Mouse (Mus musculus) limb, embryonic 15.5 days (tissue): ENCODE measurements at regions not wholly inside any gene's neighbourhood (a gene's known extent, or its start where the extent isn't known, plus 50 kb on each side); places are given as distances from the start of the nearest gene placed in this dataset.
"Not testable (repeated sequence)": the region's sequence is repeated elsewhere in the genome, so short reads cannot be mapped to it uniquely, and the experiment has no call there.

Experiments used
- ATAC-seq: fragments of 200-750 bp; cut with Nextera tagmentation; 2 replicates; pipeline ENCODE4 v1.8.0; 2017; ENCODE audit warnings: low read depth, moderate TSS enrichment; ENCODE audit not compliant: insufficient number of reproducible peaks, low FRiP score, low TSS enrichment
- H3K27ac ChIP-seq: fragments of 300-500 bp; sonication (generic); 2 replicates; pipeline ENCODE4 v1.5.1; 2015; ENCODE audit warnings: moderate library complexity, mild to moderate bottlenecking, inconsistent platforms
- H3K27me3 ChIP-seq: fragments of 300-500 bp; sonication (generic); 2 replicates; pipeline ENCODE4 v1.6.1; 2015; ENCODE audit warnings: inconsistent platforms
- H3K36me3 ChIP-seq: fragments of 300-500 bp; sonication (generic); 2 replicates; pipeline ENCODE4 v1.6.1; 2015; ENCODE audit warnings: inconsistent platforms
- H3K4me1 ChIP-seq: fragments of 300-500 bp; sonication (generic); 2 replicates; pipeline ENCODE4 v1.6.1; 2015; ENCODE audit warnings: inconsistent platforms
- H3K4me2 ChIP-seq: fragments of 300-500 bp; sonication (generic); 2 replicates; pipeline ENCODE4 v1.6.1; 2015; ENCODE audit warnings: mild to moderate bottlenecking, inconsistent platforms
- H3K4me3 ChIP-seq: fragments of 300-500 bp; sonication (generic); 2 replicates; pipeline ENCODE4 v1.5.1; 2015; ENCODE audit warnings: mild to moderate bottlenecking, inconsistent platforms
- H3K9ac ChIP-seq: fragments of 300-500 bp; sonication (generic); 2 replicates; pipeline ENCODE4 v1.6.1; 2015; ENCODE audit warnings: inconsistent platforms
- H3K9me3 ChIP-seq: fragments of 300-500 bp; sonication (generic); 2 replicates; pipeline ENCODE4 v1.6.1; 2016; ENCODE audit warnings: inconsistent platforms
- WGBS: fragments of 180-500 bp; shearing (Covaris S2); methylation state at CpG from one replicate; pipeline ENCODE4 v1.1.7; 2015; 5-methylcytosine and 5-hydroxymethylcytosine counted together

DNA sequence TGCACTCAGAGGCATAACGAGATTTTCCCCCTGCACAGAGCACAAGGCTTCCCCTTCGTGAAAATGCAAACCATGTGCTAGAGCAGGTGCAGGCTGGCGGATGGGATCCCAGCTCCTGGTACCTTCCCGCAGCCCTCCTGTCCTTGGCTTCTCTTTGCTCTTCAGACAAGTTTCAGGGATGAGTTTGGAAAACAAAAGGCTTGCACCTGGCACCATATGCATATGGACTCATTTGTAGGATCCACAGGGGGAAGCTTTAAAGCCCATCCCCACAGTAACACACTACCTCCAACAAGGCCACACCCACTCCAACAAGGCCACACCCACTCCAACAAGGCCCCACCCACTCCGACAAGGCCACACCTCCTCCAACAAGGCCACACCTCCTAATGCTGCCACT, 663.9 kb upstream of the Gm19410 start:
- Histone ChIP-seq H3K27me3 (no peaks in the 10 kb centered on the region), H3K4me3 (no peak overlapping the region), H3K27ac (no peak overlapping the region), H3K9ac (no peak overlapping the region), H3K4me1 (no peaks in the 10 kb centered on the region), H3K36me3 (no peaks in the 10 kb centered on the region), H3K9me3 (no peaks in the 10 kb centered on the region), H3K4me2 (no peak overlapping the region)
- no peak for ATAC-seq
- 58% methylated on average over 5 of the region's 5 CpGs for WGBS

DNA sequence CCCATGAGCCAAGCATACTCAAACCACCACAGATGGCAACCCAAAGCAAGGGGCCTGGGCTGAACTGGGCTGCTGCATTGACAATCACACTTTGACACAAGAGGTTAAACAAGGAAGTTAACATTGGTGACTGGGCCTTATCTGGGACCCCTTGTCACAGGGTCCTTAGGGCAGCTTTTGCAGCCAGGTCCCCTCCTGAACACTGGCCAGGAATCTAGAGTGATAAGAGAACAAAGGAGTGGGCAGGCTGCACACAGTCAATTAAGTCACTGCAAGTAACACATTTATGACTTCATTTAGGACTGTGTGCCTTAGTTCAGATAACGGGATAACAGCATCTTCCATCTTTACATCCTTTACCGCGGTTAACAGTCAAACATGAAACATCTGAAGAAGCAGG, 663.5 kb upstream of the Gm19410 start:
- not testable (repeated sequence) for ATAC-seq
- WGBS, result 62% methylated on average over 3 of the region's 3 CpGs

DNA sequence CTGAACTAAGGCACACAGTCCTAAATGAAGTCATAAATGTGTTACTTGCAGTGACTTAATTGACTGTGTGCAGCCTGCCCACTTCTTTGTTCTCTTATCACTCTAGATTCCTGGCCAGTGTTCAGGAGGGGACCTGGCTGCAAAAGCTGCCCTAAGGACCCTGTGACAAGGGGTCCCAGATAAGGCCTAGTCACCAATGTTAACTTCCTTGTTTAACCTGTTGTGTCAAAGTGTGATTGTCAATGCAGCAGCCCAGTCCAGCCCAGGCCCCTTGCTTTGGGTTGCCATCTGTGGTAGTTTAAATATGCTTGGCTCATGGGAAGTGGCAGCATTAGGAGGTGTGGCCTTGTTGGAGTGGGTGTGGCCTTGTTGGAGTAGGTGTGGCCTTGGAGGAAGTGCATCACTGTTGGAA, 661.1 kb upstream of the Gm19410 start:
- H3K27me3 ChIP-seq, H3K4me2 ChIP-seq, H3K4me1 ChIP-seq, H3K36me3 ChIP-seq, H3K27ac ChIP-seq, ATAC-seq, H3K9me3 ChIP-seq, H3K9ac ChIP-seq, H3K4me3 ChIP-seq: not testable (repeated sequence)

More for the DNA sequence above, 663.5 kb upstream of the Gm19410 start:
- not testable (repeated sequence) for H3K36me3 ChIP-seq, H3K4me2 ChIP-seq, H3K9ac ChIP-seq, H3K9me3 ChIP-seq, H3K27ac ChIP-seq, H3K27me3 ChIP-seq, H3K4me3 ChIP-seq, H3K4me1 ChIP-seq

DNA sequence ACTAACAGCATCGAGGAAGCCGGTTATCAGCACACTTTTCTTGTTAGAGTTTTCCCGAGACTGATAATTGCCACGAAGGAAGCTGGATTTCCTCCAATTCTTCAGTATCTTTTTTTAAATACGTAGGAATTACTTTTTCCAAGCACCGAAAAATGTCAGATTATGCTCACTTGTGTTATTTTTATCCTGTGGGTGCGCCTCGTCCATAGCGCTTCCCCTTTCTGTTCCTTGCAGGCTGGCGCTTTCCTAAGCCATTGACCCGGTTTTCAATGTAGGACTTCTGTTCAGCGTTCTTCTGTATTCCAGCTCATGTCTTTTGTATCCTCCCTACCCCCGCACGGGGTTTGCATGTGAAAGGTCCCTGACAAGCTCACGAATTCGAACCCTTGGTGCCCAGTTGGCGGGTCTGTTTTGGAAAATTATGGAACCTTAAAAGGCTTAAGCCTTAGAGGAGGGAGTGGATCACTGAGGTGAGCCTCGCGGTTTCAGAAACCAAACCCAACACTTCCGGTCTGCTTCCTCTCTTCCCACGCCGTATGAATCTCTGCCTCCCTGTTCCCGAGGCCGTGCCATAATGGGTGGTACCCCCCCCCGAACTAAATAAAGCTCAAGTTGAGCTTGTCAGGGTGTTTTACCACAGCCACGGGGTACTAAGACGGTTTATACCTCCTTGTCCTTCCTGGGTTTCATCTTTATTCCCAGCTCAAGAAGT, 655.9 kb upstream of the Gm19410 start:
- Histone ChIP-seq H3K9ac (no peak overlapping the region), H3K27me3 (no peaks in the 10 kb centered on the region), H3K4me2 (no peak overlapping the region), H3K36me3 (no peaks in the 10 kb centered on the region), H3K9me3 (no peaks in the 10 kb centered on the region), H3K27ac (no peak overlapping the region), H3K4me3 (no peak overlapping the region), H3K4me1 (no peaks in the 10 kb centered on the region)
- 78% methylated on average over 27 of the region's 27 CpGs for WGBS
- no peak for ATAC-seq

DNA sequence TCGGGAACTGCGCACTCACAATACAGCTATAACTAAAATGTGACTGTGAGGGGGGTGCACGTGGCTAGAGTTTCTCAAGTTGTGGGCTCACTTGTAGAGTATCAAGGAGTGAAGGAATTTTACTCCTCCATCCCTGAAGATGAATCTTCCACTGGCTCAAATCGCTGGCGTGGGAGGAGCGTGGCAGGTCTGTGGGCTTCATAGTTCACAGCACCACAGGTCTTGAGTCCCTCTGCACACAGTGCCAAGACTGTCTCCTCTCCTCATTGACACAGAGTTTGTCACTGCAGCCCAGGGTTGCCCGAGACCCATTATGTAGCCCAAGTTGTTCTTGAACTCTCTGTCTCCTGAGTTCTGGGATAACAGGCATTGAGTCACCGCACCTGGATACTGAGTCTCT, 655.3 kb upstream of the Gm19410 start:
- 94% methylated on average over 8 of the region's 8 CpGs for WGBS
- no peak overlapping the region for H3K9ac ChIP-seq
- no peaks in the 10 kb centered on the region for H3K9me3 ChIP-seq
- no peak for ATAC-seq
- no peak overlapping the region for H3K4me2 ChIP-seq
- H3K4me1 ChIP-seq, result no peaks in the 10 kb centered on the region
- H3K4me3 ChIP-seq, result no peak overlapping the region
- no peaks in the 10 kb centered on the region for H3K36me3 ChIP-seq
- H3K27me3 ChIP-seq, result no peaks in the 10 kb centered on the region
- H3K27ac ChIP-seq, result no peak overlapping the region

DNA sequence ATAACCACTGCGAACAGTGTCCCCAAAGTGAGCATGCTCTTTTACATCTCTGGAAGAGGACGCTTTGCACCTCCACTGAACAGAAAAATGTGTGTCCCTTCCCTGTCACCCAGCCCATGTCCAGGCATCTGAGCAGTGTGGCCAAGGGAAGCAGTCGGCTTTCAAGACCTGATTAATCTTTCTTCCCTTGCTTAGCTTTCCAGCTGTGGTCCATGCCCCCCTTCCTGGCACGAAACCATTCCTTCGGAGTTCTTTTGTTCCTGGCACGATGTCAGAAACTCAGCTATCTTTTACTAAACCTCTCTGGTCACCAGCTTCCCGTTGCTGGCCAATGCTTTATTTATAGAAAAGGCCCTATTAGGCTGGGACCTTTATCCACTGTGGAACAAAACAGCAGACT, 654.5 kb upstream of the Gm19410 start:
- H3K36me3 ChIP-seq, result no peaks in the 10 kb centered on the region
- ATAC-seq, result no peak
- H3K9me3 ChIP-seq, result no peaks in the 10 kb centered on the region
- 56% methylated on average over 7 of the region's 7 CpGs for WGBS
- H3K27me3 ChIP-seq, result no peaks in the 10 kb centered on the region
- H3K4me2 ChIP-seq, result no peak overlapping the region
- no peak overlapping the region for H3K27ac ChIP-seq
- H3K4me3 ChIP-seq, result no peak overlapping the region
- no peak overlapping the region for H3K9ac ChIP-seq
- H3K4me1 ChIP-seq, result no peaks in the 10 kb centered on the region

DNA sequence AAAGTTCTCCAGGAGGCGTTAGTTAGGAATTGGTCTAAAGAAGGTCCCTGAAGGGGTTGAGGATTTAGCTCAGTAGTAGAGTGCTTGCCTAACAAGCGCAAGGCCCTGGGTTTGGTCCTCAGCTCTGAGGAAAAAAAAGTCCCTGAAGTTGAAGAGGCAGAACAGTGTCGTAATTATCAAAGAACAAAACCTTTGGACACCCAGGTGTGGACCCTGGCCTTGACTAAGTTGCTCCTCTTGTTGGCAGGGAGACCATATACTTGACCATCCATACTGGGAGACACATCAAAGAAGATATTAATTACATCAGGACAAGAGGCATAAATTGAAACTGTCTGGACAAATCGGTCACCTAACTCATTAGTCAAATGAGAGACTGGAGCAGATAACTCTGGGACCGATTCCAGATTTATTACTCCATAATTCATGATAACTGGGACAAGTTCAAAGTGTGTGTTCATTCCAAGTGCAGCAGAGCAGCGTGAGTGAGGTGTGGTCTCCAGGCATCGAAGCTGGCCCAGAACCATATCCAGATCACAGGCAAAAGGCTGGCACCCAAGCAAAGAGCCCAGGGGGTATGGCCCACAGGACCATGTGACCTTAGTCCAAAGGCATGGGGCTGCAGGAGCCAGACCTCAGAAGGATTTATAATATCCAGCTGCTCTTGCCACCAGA, 652.9 kb upstream of the Gm19410 start:
- H3K9ac ChIP-seq, result no peak overlapping the region
- no peak overlapping the region for H3K4me2 ChIP-seq
- no peak overlapping the region for H3K4me3 ChIP-seq
- H3K9me3 ChIP-seq, result no peaks in the 10 kb centered on the region
- no peaks in the 10 kb centered on the region for H3K27me3 ChIP-seq
- no peaks in the 10 kb centered on the region for H3K4me1 ChIP-seq
- H3K27ac ChIP-seq, result no peak overlapping the region
- WGBS, result 52% methylated on average over 7 of the region's 7 CpGs
- ATAC-seq, result no peak
- no peaks in the 10 kb centered on the region for H3K36me3 ChIP-seq

DNA sequence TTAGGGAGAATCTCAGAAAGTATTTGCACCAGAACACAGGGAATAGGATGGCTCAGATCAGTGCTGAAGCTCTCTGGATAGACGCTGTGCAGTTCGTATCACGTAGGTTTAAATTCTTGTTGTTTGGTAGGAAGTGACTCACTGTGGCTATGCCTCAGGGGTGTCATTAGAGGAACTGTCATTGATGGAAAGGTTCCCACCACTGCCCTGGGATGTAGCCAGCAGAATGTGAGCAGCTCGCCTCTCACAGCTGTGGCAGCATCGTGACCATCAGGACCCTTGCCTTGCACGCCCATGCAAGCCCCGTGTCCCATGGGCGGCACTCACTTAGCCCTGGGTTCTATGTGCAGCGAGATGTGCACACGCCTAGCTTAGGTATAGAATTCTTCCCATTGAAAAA, 651.6 kb upstream of the Gm19410 start:
- H3K27me3 ChIP-seq, result no peaks in the 10 kb centered on the region
- WGBS, result 59% methylated on average over 10 of the region's 10 CpGs
- no peaks in the 10 kb centered on the region for H3K4me1 ChIP-seq
- no peak overlapping the region for H3K4me2 ChIP-seq
- no peaks in the 10 kb centered on the region for H3K36me3 ChIP-seq
- no peak for ATAC-seq
- H3K9ac ChIP-seq, result no peak overlapping the region
- no peaks in the 10 kb centered on the region for H3K9me3 ChIP-seq
- H3K4me3 ChIP-seq, result no peak overlapping the region
- no peak overlapping the region for H3K27ac ChIP-seq

DNA sequence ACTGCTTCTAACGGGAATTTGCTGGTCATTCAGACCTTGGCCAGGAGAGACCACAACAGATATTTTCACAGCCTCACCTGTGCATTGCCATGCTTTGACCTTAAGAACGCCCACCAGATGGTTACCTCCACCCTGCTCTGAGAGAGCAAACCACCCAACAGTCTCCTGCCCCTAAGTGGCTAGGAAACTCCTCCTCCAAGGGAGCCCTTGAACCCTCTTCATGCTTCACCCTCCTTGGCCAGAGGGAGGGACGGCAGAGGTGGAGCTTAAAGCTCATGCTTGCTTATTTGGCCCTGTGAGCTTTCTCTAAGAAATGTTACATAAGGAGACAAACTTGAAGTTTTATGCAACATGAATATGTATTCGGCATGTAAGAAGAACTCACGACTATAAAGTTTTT, 645.0 kb upstream of the Gm19410 start:
- H3K9me3 ChIP-seq, result no peaks in the 10 kb centered on the region
- no peaks in the 10 kb centered on the region for H3K27me3 ChIP-seq
- no peak overlapping the region for H3K9ac ChIP-seq
- no peak overlapping the region for H3K4me3 ChIP-seq
- no peak overlapping the region for H3K27ac ChIP-seq
- no peaks in the 10 kb centered on the region for H3K36me3 ChIP-seq
- no peak for ATAC-seq
- H3K4me1 ChIP-seq, result no peaks in the 10 kb centered on the region
- 70% methylated on average over 5 of the region's 5 CpGs for WGBS
- no peak overlapping the region for H3K4me2 ChIP-seq

DNA sequence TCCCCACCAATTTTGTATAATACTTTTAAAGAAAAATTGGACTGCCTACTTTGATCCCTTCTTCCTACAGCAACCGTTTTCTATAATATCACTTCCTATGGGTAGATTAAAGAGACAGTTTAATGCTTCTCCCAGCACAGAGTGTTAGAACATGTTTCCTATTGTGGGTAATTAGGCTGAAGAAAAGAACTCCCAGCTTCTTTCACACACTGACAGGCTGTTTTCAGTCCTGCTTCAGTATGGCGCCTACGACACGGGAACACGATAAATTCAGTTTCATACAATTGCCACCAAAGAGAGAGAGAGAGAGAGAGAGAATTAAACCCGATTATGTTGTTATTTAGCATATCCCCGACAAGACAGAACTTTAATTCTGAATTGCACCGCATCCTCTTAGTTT, 644.5 kb upstream of the Gm19410 start:
- Histone ChIP-seq H3K4me1 (no peaks in the 10 kb centered on the region), H3K9ac (no peak overlapping the region), H3K27ac (no peak overlapping the region), H3K4me2 (no peak overlapping the region), H3K9me3 (no peaks in the 10 kb centered on the region), H3K27me3 (no peaks in the 10 kb centered on the region), H3K4me3 (no peak overlapping the region), H3K36me3 (no peaks in the 10 kb centered on the region)
- WGBS, result 86% methylated on average over 8 of the region's 8 CpGs
- no peak for ATAC-seq

DNA sequence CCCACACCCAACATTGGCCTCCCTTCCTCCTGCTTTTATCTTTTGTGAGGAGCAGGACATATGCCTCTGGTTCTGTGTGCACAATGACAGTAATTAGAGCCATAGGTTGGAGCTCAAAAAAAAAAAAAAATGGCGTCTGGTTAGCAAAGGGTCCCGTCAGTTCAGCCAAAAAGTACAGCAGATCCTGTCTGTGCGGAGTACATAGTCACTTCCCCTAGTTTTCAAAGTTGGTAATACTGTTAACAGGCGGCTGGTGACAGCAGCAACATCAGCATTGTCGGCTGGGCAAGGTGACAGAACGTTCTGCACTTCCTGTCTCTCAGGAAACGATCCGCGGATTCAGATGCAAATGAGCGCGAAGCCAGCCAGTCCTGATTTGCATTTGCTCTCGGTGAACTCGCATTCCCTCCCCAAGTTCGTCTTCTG, 642.4 kb upstream of the Gm19410 start:
- no peak for ATAC-seq
- H3K36me3 ChIP-seq, result no peaks in the 10 kb centered on the region
- no peaks in the 10 kb centered on the region for H3K27me3 ChIP-seq
- no peaks in the 10 kb centered on the region for H3K9me3 ChIP-seq
- no peak overlapping the region for H3K9ac ChIP-seq
- 5% methylated on average over 14 of the region's 14 CpGs for WGBS
- H3K4me1 ChIP-seq, result no peaks in the 10 kb centered on the region
- H3K27ac ChIP-seq, result no peak overlapping the region
- H3K4me3 ChIP-seq, result peak overlapping the region; percentile 23; the same call in 1 of the 2 replicates
- H3K4me2 ChIP-seq, result peak overlapping the region; percentile 38

DNA sequence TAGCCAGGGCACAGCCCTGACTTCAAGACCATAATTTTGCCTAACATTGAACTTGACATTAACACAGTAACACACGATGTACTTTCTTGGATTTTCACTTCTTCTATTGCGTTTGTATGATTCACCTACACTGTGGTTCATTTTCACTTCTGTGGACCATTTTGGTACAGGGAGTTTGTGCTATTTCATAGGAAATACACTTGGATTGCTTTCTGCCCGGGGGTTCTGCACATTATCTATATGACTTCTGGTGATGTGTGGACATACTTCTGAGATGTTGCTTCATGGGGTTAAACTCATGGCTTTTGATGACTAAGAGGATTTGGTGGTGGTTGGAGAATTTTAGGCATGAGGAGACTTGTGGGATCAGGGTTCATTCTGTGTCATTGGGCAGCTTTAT, 640.4 kb upstream of the Gm19410 start:
- peaks cover 2% of the 10 kb centered on the region; the same call in 1 of the 2 replicates for H3K4me1 ChIP-seq
- H3K36me3 ChIP-seq, result no peaks in the 10 kb centered on the region
- H3K4me2 ChIP-seq, result no peak overlapping the region
- H3K4me3 ChIP-seq, result no peak overlapping the region
- no peak overlapping the region for H3K9ac ChIP-seq
- WGBS, result 87% methylated on average over 3 of the region's 3 CpGs
- no peak for ATAC-seq
- no peaks in the 10 kb centered on the region for H3K27me3 ChIP-seq
- H3K27ac ChIP-seq, result no peak overlapping the region
- no peaks in the 10 kb centered on the region for H3K9me3 ChIP-seq
